Mouse (Mus musculus) forebrain, embryonic 14.5 days (tissue): ENCODE results near the gene Sez6l2. TPM values are rescaled to one million over a fixed set of nuclear protein-coding genes. Genes with fewer than 3 reads are reported as not detected.
"Not testable (repeated sequence)": the region's sequence is repeated elsewhere in the genome, so short reads cannot be mapped to it uniquely, and the experiment has no call there.

Experiments used
- ATAC-seq: fragments of 200-750 bp; cut with Nextera tagmentation; 2 replicates; pipeline ENCODE4 v1.8.0; 2017; ENCODE audit warnings: mild to moderate bottlenecking, moderate library complexity
- DNase-seq: peaks from one replicate; pipeline ENCODE4 v3.0.0-alpha.2; 2015; ENCODE audit warnings: low spot score
- H3K27ac ChIP-seq: fragments of 300-500 bp; sonication (generic); 2 replicates; pipeline ENCODE4 v1.5.1; 2014; ENCODE audit warnings: low read depth, mild to moderate bottlenecking, control low read depth, low read length, moderate library complexity
- H3K27me3 ChIP-seq: fragments of 300-500 bp; sonication (generic); replicated peaks from 2 replicates; pipeline ENCODE4 v1.6.1; 2014; ENCODE audit warnings: low read length, control low read depth, mixed read lengths; ENCODE audit not compliant: control insufficient read depth, insufficient read depth
- H3K36me3 ChIP-seq: fragments of 300-500 bp; sonication (generic); 2 replicates; pipeline ENCODE4 v1.6.1; 2014; ENCODE audit warnings: low read length, control low read depth; ENCODE audit not compliant: control insufficient read depth, insufficient read depth
- H3K4me1 ChIP-seq: fragments of 300-500 bp; sonication (generic); 2 replicates; pipeline ENCODE4 v1.6.1; 2014; ENCODE audit warnings: antibody characterized with exemption, low read length, control low read depth; ENCODE audit not compliant: control insufficient read depth, insufficient read depth
- H3K4me2 ChIP-seq: fragments of 300-500 bp; sonication (generic); 2 replicates; pipeline ENCODE4 v1.6.1; 2014; ENCODE audit warnings: mild to moderate bottlenecking, control low read depth, low read length
- H3K4me3 ChIP-seq: fragments of 300-500 bp; sonication (generic); 2 replicates; pipeline ENCODE4 v1.5.1; 2014; ENCODE audit warnings: low read depth, low read length, control low read depth
- H3K9ac ChIP-seq: fragments of 300-500 bp; sonication (generic); 2 replicates; pipeline ENCODE4 v1.6.1; 2014; ENCODE audit warnings: mild to moderate bottlenecking, low read length, control low read depth, moderate library complexity
- H3K9me3 ChIP-seq: fragments of 300-500 bp; sonication (generic); replicated peaks from 2 replicates; pipeline ENCODE4 v1.6.1; 2016; ENCODE audit warnings: low read length, control low read depth, mixed read lengths; ENCODE audit not compliant: control insufficient read depth
- WGBS: fragments of 180-500 bp; shearing (Covaris S2); extraction: QIAGEN DNeasy Blood & Tissue Kit; methylation state at CpG from one replicate; pipeline ENCODE4 v1.1.7; 2014; 5-methylcytosine and 5-hydroxymethylcytosine counted together
- polyA plus RNA-seq: library from polyadenylated mRNA; unstranded; fragments of >200 nt; fragmentation: Nextera tagmentation; extraction: Ambion mirVana; gene quantifications from 2 replicates; pipeline ENCODE4 v1.2.1, GENCODE M21; 2014

Sez6l2 gene
- 33.8 and 34.6 TPM in 2 replicates for polyA plus RNA-seq

GRCm38 (mm10) chr7:126949793-126950646 is at the start of gene Sez6l2:
Gene Sez6l2 (plus strand): TSS chr7:126950563.
- H3K36me3 ChIP-seq, result peaks cover 20% of the 10 kb centered on the region
- WGBS, result under 1% methylated on average over 41 of the region's 42 CpGs
- H3K4me1 ChIP-seq, result peaks cover 13% of the 10 kb centered on the region

GRCm38 (mm10) chr7:126905590-126905989 is 44.8 kb upstream of the Sez6l2 start:
- H3K27me3 ChIP-seq, result no peaks in the 10 kb centered on the region

More at GRCm38 (mm10) chr7:126949793-126950646, at the start of gene Sez6l2:
- Histone ChIP-seq H3K9ac (peak within 1 kb of the TSS; percentile 80), H3K4me2 (peak within 1 kb of the TSS; percentile 99), H3K27ac (peak within 1 kb of the TSS; percentile 83), H3K9me3 (no peaks in the 10 kb centered on the region), H3K4me3 (peak within 1 kb of the TSS; percentile 57), H3K27me3 (no peaks in the 10 kb centered on the region)
- ATAC-seq (peak; percentile 83), DNase-seq (peak; percentile 85)

GRCm38 (mm10) chr7:126914844-126915243 is 35.5 kb upstream of the Sez6l2 start:
- 91% methylated on average over 3 of the region's 3 CpGs for WGBS

More at GRCm38 (mm10) chr7:126905590-126905989, 44.8 kb upstream of the Sez6l2 start:
- ATAC-seq (no peak), DNase-seq (no peak)
- H3K4me1 ChIP-seq, result no peaks in the 10 kb centered on the region
- no peak overlapping the region for H3K9ac ChIP-seq
- H3K27ac ChIP-seq, result no peak overlapping the region
- no peak overlapping the region for H3K4me3 ChIP-seq
- 79% methylated on average over 3 of the region's 3 CpGs for WGBS
- H3K4me2 ChIP-seq, result no peak overlapping the region
- H3K9me3 ChIP-seq, result no peaks in the 10 kb centered on the region
- no peaks in the 10 kb centered on the region for H3K36me3 ChIP-seq

GRCm38 (mm10) chr7:126918356-126918755 is 32.0 kb upstream of the Sez6l2 start:
- not testable (repeated sequence) for DNase-seq, H3K27me3 ChIP-seq, H3K36me3 ChIP-seq, H3K9me3 ChIP-seq, ATAC-seq, H3K4me1 ChIP-seq, H3K27ac ChIP-seq, H3K4me3 ChIP-seq, H3K9ac ChIP-seq, H3K4me2 ChIP-seq
- WGBS, result 62% methylated on average over 4 of the region's 4 CpGs

More at GRCm38 (mm10) chr7:126914844-126915243, 35.5 kb upstream of the Sez6l2 start:
- no peak overlapping the region for H3K4me2 ChIP-seq
- no peak overlapping the region for H3K9ac ChIP-seq
- DNase-seq, result no peak
- no peaks in the 10 kb centered on the region for H3K36me3 ChIP-seq
- H3K27ac ChIP-seq, result no peak overlapping the region
- no peaks in the 10 kb centered on the region for H3K9me3 ChIP-seq
- ATAC-seq, result no peak
- H3K27me3 ChIP-seq, result no peaks in the 10 kb centered on the region
- no peak overlapping the region for H3K4me3 ChIP-seq
- no peaks in the 10 kb centered on the region for H3K4me1 ChIP-seq

GRCm38 (mm10) chr7:126919973-126920372 is 30.4 kb upstream of the Sez6l2 start:
- no peak overlapping the region for H3K27ac ChIP-seq
- WGBS, result 87% methylated on average over 4 of the region's 4 CpGs
- ATAC-seq, result no peak

GRCm38 (mm10) chr7:126921563-126921962 is 28.8 kb upstream of the Sez6l2 start:
- 80% methylated on average over 2 of the region's 2 CpGs for WGBS
- peak overlapping the region; percentile 28; the same call in 1 of the 2 replicates for H3K4me2 ChIP-seq
- H3K9ac ChIP-seq, result no peak overlapping the region
- 0 out of 2 replicates have a peak, but pooled peaks cover 6% of the 10 kb centered on the region for H3K4me1 ChIP-seq
- no peaks in the 10 kb centered on the region for H3K9me3 ChIP-seq
- no peak for DNase-seq
- no peak for ATAC-seq
- H3K27ac ChIP-seq, result no peak overlapping the region
- H3K27me3 ChIP-seq, result no peaks in the 10 kb centered on the region
- no peak overlapping the region for H3K4me3 ChIP-seq
- H3K36me3 ChIP-seq, result no peaks in the 10 kb centered on the region

More at GRCm38 (mm10) chr7:126919973-126920372, 30.4 kb upstream of the Sez6l2 start:
- H3K27me3 ChIP-seq, result no peaks in the 10 kb centered on the region
- H3K4me3 ChIP-seq, result no peak overlapping the region
- no peak for DNase-seq
- no peaks in the 10 kb centered on the region for H3K9me3 ChIP-seq
- no peak overlapping the region for H3K4me2 ChIP-seq
- 0 out of 2 replicates have a peak, but pooled peaks cover 6% of the 10 kb centered on the region for H3K4me1 ChIP-seq
- H3K36me3 ChIP-seq, result no peaks in the 10 kb centered on the region
- H3K9ac ChIP-seq, result no peak overlapping the region

GRCm38 (mm10) chr7:126922624-126923060 is 27.7 kb upstream of the Sez6l2 start, which contains the start of gene Tmem219:
Gene Tmem219 (minus strand): TSS chr7:126922917.
- peak within 1 kb of the TSS; percentile 72 for H3K27ac ChIP-seq
- no peaks in the 10 kb centered on the region for H3K36me3 ChIP-seq
- ATAC-seq (peak; percentile 60), DNase-seq (peak; percentile 76)
- WGBS, result 15% methylated on average over 5 of the region's 5 CpGs
- peak within 1 kb of the TSS; percentile 28 for H3K4me2 ChIP-seq
- peak within 1 kb of the TSS; percentile 50 for H3K9ac ChIP-seq
- H3K27me3 ChIP-seq, result no peaks in the 10 kb centered on the region
- no peak within 1 kb of the TSS for H3K4me3 ChIP-seq
- no peaks in the 10 kb centered on the region for H3K9me3 ChIP-seq
- H3K4me1 ChIP-seq, result 0 out of 2 replicates have a peak, but pooled peaks cover 6% of the 10 kb centered on the region

- Histone ChIP-seq H3K9me3 (no peaks in the 10 kb centered on the region), H3K9ac (no peak overlapping the region), H3K36me3 (no peaks in the 10 kb centered on the region), H3K4me1 (0 out of 2 replicates have a peak, but pooled peaks cover 6% of the 10 kb centered on the region), H3K4me2 (no peak overlapping the region), H3K27ac (no peak overlapping the region), H3K4me3 (no peak overlapping the region), H3K27me3 (no peaks in the 10 kb centered on the region)
- WGBS, result 65% methylated on average over 5 of the region's 5 CpGs
- ATAC-seq (no peak), DNase-seq (no peak)
Observed at GRCm38 (mm10) chr7:126923999-126924398, 26.4 kb upstream of the Sez6l2 start.

- DNase-seq, result no peak
- H3K36me3 ChIP-seq, result peaks cover 8% of the 10 kb centered on the region
- peaks cover 15% of the 10 kb centered on the region for H3K4me1 ChIP-seq
- H3K27me3 ChIP-seq, result no peaks in the 10 kb centered on the region
- H3K9me3 ChIP-seq, result no peaks in the 10 kb centered on the region
- no peak overlapping the region for H3K4me3 ChIP-seq
- ATAC-seq, result no peak
- H3K9ac ChIP-seq, result no peak overlapping the region
- no peak overlapping the region for H3K27ac ChIP-seq
- 70% methylated on average over 3 of the region's 3 CpGs for WGBS
- no peak overlapping the region for H3K4me2 ChIP-seq
Observed at GRCm38 (mm10) chr7:126926299-126926698, 24.1 kb upstream of the Sez6l2 start.
